Mouse (Mus musculus): Measurements from ENCODE around the gene Slc35c2.

Slc35c2 gene

GRCm38 (mm10) chr2:165316837-165317473, 29.3 kb upstream of the Slc35c2 start:
- in situ Hi-C loops (cut with MboI; ENCODE audit: low pct_unique_long_range_greater_than_20kb in 1 of 2, low sequenced_read_pairs in 2 of 2, unreplicated experiment in 1 of 2): no loop called here

- in situ Hi-C loops (cut with MboI; ENCODE audit: low pct_unique_long_range_greater_than_20kb in 1 of 2, low sequenced_read_pairs in 2 of 2, unreplicated experiment in 1 of 2): no loop called here
These were observed 28.5 kb upstream of the Slc35c2 start for GRCm38 (mm10) chr2:165316204-165316603.

- in situ Hi-C loops (cut with MboI; ENCODE audit: low pct_unique_long_range_greater_than_20kb in 1 of 2, low sequenced_read_pairs in 2 of 2, unreplicated experiment in 1 of 2): no loop called here
These were observed 26.5 kb upstream of the Slc35c2 start for GRCm38 (mm10) chr2:165314197-165314596.

GRCm38 (mm10) chr2:165312381-165312780, 24.7 kb upstream of the Slc35c2 start:
- in situ Hi-C loops (cut with MboI; ENCODE audit: low pct_unique_long_range_greater_than_20kb in 1 of 2, low sequenced_read_pairs in 2 of 2, unreplicated experiment in 1 of 2): no loop called here

- in situ Hi-C loops (cut with MboI; ENCODE audit: low pct_unique_long_range_greater_than_20kb in 1 of 2, low sequenced_read_pairs in 2 of 2, unreplicated experiment in 1 of 2): no loop called here
These were observed 23.9 kb upstream of the Slc35c2 start for GRCm38 (mm10) chr2:165311577-165311976.

GRCm38 (mm10) chr2:165310818-165311425, 23.3 kb upstream of the Slc35c2 start:
- in situ Hi-C loops (cut with MboI; ENCODE audit: low pct_unique_long_range_greater_than_20kb in 1 of 2, low sequenced_read_pairs in 2 of 2, unreplicated experiment in 1 of 2): no loop called here

- in situ Hi-C loops (cut with MboI; ENCODE audit: low pct_unique_long_range_greater_than_20kb in 1 of 2, low sequenced_read_pairs in 2 of 2, unreplicated experiment in 1 of 2): no loop called here
These were observed 20.1 kb upstream of the Slc35c2 start for GRCm38 (mm10) chr2:165307801-165308200.

- in situ Hi-C loops (cut with MboI; ENCODE audit: low pct_unique_long_range_greater_than_20kb in 1 of 2, low sequenced_read_pairs in 2 of 2, unreplicated experiment in 1 of 2): no loop called here
These were observed 17.8 kb upstream of the Slc35c2 start for GRCm38 (mm10) chr2:165305438-165305837.

- in situ Hi-C loops (cut with MboI; ENCODE audit: low pct_unique_long_range_greater_than_20kb in 1 of 2, low sequenced_read_pairs in 2 of 2, unreplicated experiment in 1 of 2): no loop called here
These were observed 17.1 kb upstream of the Slc35c2 start for GRCm38 (mm10) chr2:165304819-165305218.

- in situ Hi-C loops (cut with MboI; ENCODE audit: low pct_unique_long_range_greater_than_20kb in 1 of 2, low sequenced_read_pairs in 2 of 2, unreplicated experiment in 1 of 2): no loop called here
These were observed 15.8 kb upstream of the Slc35c2 start for GRCm38 (mm10) chr2:165303354-165304012.

GRCm38 (mm10) chr2:165301409-165301808, 13.7 kb upstream of the Slc35c2 start:
- in situ Hi-C loops (cut with MboI; ENCODE audit: low pct_unique_long_range_greater_than_20kb in 1 of 2, low sequenced_read_pairs in 2 of 2, unreplicated experiment in 1 of 2): no loop called here

GRCm38 (mm10) chr2:165300885-165301284, 13.2 kb upstream of the Slc35c2 start:
- in situ Hi-C loops (cut with MboI; ENCODE audit: low pct_unique_long_range_greater_than_20kb in 1 of 2, low sequenced_read_pairs in 2 of 2, unreplicated experiment in 1 of 2): no loop called here

GRCm38 (mm10) chr2:165300424-165300823, 12.8 kb upstream of the Slc35c2 start:
- in situ Hi-C loops (cut with MboI; ENCODE audit: low pct_unique_long_range_greater_than_20kb in 1 of 2, low sequenced_read_pairs in 2 of 2, unreplicated experiment in 1 of 2): no loop called here

- in situ Hi-C loops (cut with MboI; ENCODE audit: low pct_unique_long_range_greater_than_20kb in 1 of 2, low sequenced_read_pairs in 2 of 2, unreplicated experiment in 1 of 2): no loop called here
These were observed 9.8 kb upstream of the Slc35c2 start for GRCm38 (mm10) chr2:165297429-165297828.

- in situ Hi-C loops (cut with MboI; ENCODE audit: low pct_unique_long_range_greater_than_20kb in 1 of 2, low sequenced_read_pairs in 2 of 2, unreplicated experiment in 1 of 2): no loop called here
These were observed 8.9 kb upstream of the Slc35c2 start for GRCm38 (mm10) chr2:165296571-165296970.

GRCm38 (mm10) chr2:165288315-165289031, 804 bp upstream of the Slc35c2 start:
- in situ Hi-C loops (cut with MboI; ENCODE audit: low pct_unique_long_range_greater_than_20kb in 1 of 2, low sequenced_read_pairs in 2 of 2, unreplicated experiment in 1 of 2): no loop called here

- in situ Hi-C loops (cut with MboI; ENCODE audit: low pct_unique_long_range_greater_than_20kb in 1 of 2, low sequenced_read_pairs in 2 of 2, unreplicated experiment in 1 of 2): no loop called here
These were observed 1.1 kb downstream of the Slc35c2 start for GRCm38 (mm10) chr2:165286361-165287201.

GRCm38 (mm10) chr2:165285621-165286020, 2.0 kb downstream of the Slc35c2 start:
- in situ Hi-C loops (cut with MboI; ENCODE audit: low pct_unique_long_range_greater_than_20kb in 1 of 2, low sequenced_read_pairs in 2 of 2, unreplicated experiment in 1 of 2): no loop called here

Measured in mouse embryonic stem cell (cell line).